Mouse (Mus musculus): ENCODE results near the gene Hist1h3i. TPM values are rescaled to one million over a fixed set of nuclear protein-coding genes. Genes with fewer than 3 reads are reported as not detected.
A peak's percentile ranks its signal among the peaks of the same experiment; 100 is the strongest.
"Not testable (repeated sequence)": the region's sequence is repeated elsewhere in the genome, so short reads cannot be mapped to it uniquely, and the experiment has no call there.

The Hist1h3i gene
- total and polyA plus RNA-seq, 3 experiments, result 1.7 to 13.1 (median 9.1) TPM

DNA sequence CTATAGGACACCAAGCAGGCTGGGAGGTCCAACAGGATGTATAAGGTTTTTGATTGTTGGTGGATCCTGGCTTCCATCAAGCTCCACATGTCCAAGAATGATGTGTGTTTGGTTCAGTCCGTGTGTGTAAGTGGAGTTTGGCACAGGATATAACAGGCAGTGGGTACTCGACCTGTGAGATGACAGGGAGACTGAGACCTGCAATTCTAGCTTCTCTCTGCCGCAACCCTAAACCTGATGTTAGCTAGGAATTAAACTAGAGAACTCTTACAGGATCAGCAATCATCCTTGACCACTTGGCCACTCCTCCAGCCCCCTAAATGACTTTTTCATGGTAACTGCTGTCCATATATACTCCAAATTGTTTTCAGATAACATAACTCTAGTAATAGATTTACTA, 30.8 kb downstream of the Hist1h3i start:
- DNase-seq, result no peak
- H3K9ac ChIP-seq (ENCODE audit: low read depth, low read length), result no peak overlapping the region
- no peak overlapping the region for H3K27ac ChIP-seq
- intact Hi-C loops (cut with DNase I), result loop anchor here (2.0 to 10.0 kb wide), 4 partner anchors 34 to 1982 kb away; partner anchors contain the start of genes Hist1h1c, Hist1h2ac, Hist1h2ag and Hist1h2an
- 50% methylated on average over 3 of the region's 3 CpGs for WGBS
- TF ChIP-seq EP300 (IDR thresholded peaks at IDR 0.05; ENCODE audit: insufficient read depth, low read depth, low read length) (no peak), POLR2A (IDR thresholded peaks at IDR 0.05; ENCODE audit: insufficient read depth, low read depth, low read length) (no peak), CTCF (IDR thresholded peaks at IDR 0.05) (no peak)
- H3K79me2 ChIP-seq (replicated peaks; ENCODE audit: control insufficient read depth, insufficient read depth, low read length), result no peaks in the 10 kb centered on the region
- H3K36me3 ChIP-seq (ENCODE audit: control insufficient read depth, insufficient read depth, low read length), result peaks cover 2% of the 10 kb centered on the region; the same call in 1 of the 2 replicates
- no peaks in the 10 kb centered on the region; the same call in none of the 2 replicates for H3K4me1 ChIP-seq (ENCODE audit: control insufficient read depth, insufficient read depth, low read length)
- H3K4me3 ChIP-seq, result no peak overlapping the region
- H3K27me3 ChIP-seq (ENCODE audit: control insufficient read depth, insufficient read depth, low read length), result no peaks in the 10 kb centered on the region

DNA sequence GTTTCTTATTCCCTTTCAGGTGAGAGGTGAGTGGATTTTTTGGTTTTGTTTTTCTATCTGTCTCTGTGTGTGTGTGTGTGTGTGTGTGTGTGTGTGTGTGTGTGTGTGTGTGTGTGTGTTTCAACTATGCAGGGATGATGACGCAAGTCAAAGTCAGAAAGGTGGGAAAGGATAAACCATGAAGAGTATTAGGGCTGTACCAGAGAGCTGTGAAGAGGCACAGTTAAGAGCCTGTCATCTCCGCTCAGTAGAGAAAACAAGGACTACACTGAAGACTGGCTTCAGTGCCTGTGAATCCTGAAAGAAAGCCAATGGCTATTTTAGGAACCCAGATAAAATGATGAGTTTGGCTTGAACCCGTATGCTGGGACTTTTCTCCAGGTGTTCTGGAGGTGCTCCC, 31.3 kb downstream of the Hist1h3i start:
- Histone ChIP-seq H3K9ac (ENCODE audit: low read depth, low read length) (no peak overlapping the region), H3K27ac (no peak overlapping the region), H3K27me3 (ENCODE audit: control insufficient read depth, insufficient read depth, low read length) (no peaks in the 10 kb centered on the region), H3K4me3 (no peak overlapping the region), H3K79me2 (replicated peaks; ENCODE audit: control insufficient read depth, insufficient read depth, low read length) (no peaks in the 10 kb centered on the region), H3K4me1 (ENCODE audit: control insufficient read depth, insufficient read depth, low read length) (no peaks in the 10 kb centered on the region; the same call in none of the 2 replicates), H3K36me3 (ENCODE audit: control insufficient read depth, insufficient read depth, low read length) (peaks cover 2% of the 10 kb centered on the region; the same call in 1 of the 2 replicates)
- no peak for DNase-seq
- intact Hi-C loops (cut with DNase I), result loop anchor here (2.0 to 10.0 kb wide), 7 partner anchors 17 to 1983 kb away; partner anchors contain the start of genes Hist1h1c, Hist1h2ac, Hist1h2ag and Hist1h2an
- 46% methylated on average over 3 of the region's 3 CpGs for WGBS
- no peak for TF ChIP-seq CTCF (IDR thresholded peaks at IDR 0.05)
- TF ChIP-seq EP300 (IDR thresholded peaks at IDR 0.05; ENCODE audit: insufficient read depth, low read depth, low read length), result no peak
- TF ChIP-seq POLR2A (IDR thresholded peaks at IDR 0.05; ENCODE audit: insufficient read depth, low read depth, low read length), result no peak

DNA sequence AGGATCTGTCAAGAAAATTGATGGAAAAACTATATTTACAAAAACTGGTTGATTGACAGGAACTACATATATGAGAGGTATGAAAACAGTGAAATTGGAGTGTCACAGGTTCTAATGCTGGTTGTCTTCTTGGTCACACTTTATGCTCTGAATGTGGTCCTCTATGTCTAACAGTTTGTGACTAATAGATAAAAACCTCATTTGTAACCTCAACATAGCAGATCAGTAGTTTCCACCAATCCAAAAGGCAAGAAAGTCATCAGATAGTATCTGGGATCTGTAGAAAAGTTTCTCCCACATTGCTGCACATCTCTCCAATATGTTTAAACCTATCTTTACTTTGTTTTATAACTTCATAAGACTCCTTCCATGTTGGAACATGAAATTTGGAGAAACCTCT, 31.8 kb downstream of the Hist1h3i start:
- peaks cover 2% of the 10 kb centered on the region; the same call in 1 of the 2 replicates for H3K36me3 ChIP-seq (ENCODE audit: control insufficient read depth, insufficient read depth, low read length)
- intact Hi-C loops (cut with DNase I), result loop anchor here (2.0 to 10.0 kb wide), 6 partner anchors 17 to 1983 kb away; partner anchors contain the start of genes Hist1h1c, Hist1h2ac, Hist1h2ag and Hist1h2bc
- no peaks in the 10 kb centered on the region; the same call in none of the 2 replicates for H3K4me1 ChIP-seq (ENCODE audit: control insufficient read depth, insufficient read depth, low read length)
- no peak overlapping the region for H3K4me3 ChIP-seq
- no peak overlapping the region for H3K27ac ChIP-seq
- TF ChIP-seq CTCF (IDR thresholded peaks at IDR 0.05), result no peak
- TF ChIP-seq POLR2A (IDR thresholded peaks at IDR 0.05; ENCODE audit: insufficient read depth, low read depth, low read length), result no peak
- no peak for TF ChIP-seq EP300 (IDR thresholded peaks at IDR 0.05; ENCODE audit: insufficient read depth, low read depth, low read length)
- no peaks in the 10 kb centered on the region for H3K79me2 ChIP-seq (replicated peaks; ENCODE audit: control insufficient read depth, insufficient read depth, low read length)
- DNase-seq, result no peak
- H3K27me3 ChIP-seq (ENCODE audit: control insufficient read depth, insufficient read depth, low read length), result no peaks in the 10 kb centered on the region
- H3K9ac ChIP-seq (ENCODE audit: low read depth, low read length), result no peak overlapping the region

DNA sequence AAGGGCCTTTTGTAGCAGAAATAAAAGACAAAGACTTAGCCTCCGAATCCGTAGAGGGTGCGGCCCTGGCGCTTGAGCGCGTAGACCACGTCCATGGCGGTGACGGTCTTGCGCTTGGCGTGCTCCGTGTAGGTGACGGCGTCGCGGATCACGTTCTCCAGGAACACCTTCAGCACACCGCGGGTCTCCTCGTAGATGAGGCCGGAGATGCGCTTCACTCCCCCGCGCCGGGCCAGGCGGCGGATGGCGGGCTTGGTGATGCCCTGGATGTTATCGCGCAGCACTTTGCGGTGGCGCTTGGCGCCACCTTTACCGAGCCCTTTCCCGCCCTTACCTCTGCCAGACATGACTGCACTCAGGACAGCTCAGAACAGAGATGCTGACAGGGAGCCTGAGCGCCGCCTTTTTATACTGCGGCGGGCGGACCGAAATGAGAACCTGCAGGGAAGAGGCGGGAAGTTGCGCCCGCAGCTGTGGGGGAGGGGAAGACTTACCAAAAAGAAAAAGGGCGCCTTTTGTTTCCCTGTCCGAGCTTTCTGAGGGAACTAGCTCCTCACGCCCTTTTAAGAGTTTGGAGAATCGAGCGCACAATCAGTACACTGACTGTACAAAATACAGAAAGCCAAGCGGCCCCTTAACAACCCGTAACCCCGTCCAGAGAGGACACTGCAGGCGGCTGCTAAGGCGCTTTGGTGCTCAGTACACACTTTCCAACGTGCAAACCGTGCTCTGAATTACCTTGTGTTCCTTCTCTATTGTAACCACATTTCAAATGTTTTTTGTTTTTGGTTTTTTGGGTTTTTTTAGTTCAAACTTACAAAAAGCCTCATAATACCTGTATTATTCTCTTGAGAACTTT, 32.8 kb downstream of the Hist1h3i start, which contains the start of gene Hist1h4k:
Hist1h4k (minus strand) TSS at position 347 of the 859 bp plus-strand sequence.
- not testable (repeated sequence) for H3K4me1 ChIP-seq (ENCODE audit: control insufficient read depth, insufficient read depth, low read length); H3K36me3 ChIP-seq (ENCODE audit: control insufficient read depth, insufficient read depth, low read length); H3K79me2 ChIP-seq (replicated peaks; ENCODE audit: control insufficient read depth, insufficient read depth, low read length); H3K27me3 ChIP-seq (ENCODE audit: control insufficient read depth, insufficient read depth, low read length)
- 1% methylated on average over 52 of the region's 56 CpGs for WGBS
- peak within 1 kb of the TSS; percentile 52 for H3K4me3 ChIP-seq
- intact Hi-C loops (cut with DNase I), result loop anchor here (2.0 to 10.0 kb wide), 6 partner anchors 16 to 1984 kb away; partner anchors contain the start of genes Hist1h1c, Hist1h2ac, Hist1h2ag and Hist1h2bc
- peak; percentile 87 for TF ChIP-seq POLR2A (IDR thresholded peaks at IDR 0.05; ENCODE audit: insufficient read depth, low read depth, low read length)
- peak; percentile 89 for DNase-seq
- peak within 1 kb of the TSS; percentile 48 for H3K27ac ChIP-seq
- H3K9ac ChIP-seq (ENCODE audit: low read depth, low read length), result peak within 1 kb of the TSS; percentile 69

DNA sequence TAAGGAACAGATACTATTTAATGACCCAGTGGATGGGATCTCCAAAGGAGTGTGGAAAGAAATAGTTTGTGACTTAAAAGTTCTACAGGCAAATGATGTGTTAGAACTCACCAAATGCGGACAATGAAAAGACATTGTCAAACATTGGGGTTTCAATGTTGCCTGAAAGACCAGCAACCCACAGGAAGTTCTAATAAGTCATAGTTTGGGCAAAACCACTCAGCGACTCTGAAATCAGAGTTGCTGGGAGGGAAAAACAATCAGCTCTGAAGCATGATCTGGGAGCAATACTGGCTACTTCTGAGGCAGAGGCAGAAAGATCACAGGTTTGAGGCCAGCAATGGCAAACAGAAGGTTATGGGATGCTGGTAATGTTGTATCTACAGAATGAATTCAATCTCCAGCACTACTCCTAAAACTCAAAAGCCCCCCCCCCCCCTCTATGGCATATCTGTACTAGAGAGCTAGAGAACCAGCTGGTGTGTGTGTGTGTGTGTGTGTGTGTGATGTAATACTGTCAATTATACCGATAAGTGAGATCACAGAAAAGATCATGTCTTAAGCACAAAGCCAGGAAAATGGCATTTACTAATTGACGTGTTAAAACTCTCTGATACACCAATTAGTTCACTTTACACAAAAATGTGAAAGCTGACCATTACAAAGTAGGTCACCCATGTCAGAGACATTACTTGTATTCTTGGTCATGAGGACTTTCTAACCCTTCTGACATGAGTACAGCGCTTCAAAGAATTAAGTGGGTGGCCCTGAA, 33.6 kb downstream of the Hist1h3i start:
- TF ChIP-seq CTCF (IDR thresholded peaks at IDR 0.05), result no peak
- no peak for TF ChIP-seq EP300 (IDR thresholded peaks at IDR 0.05; ENCODE audit: insufficient read depth, low read depth, low read length)
- no peak for TF ChIP-seq POLR2A (IDR thresholded peaks at IDR 0.05; ENCODE audit: insufficient read depth, low read depth, low read length)
- intact Hi-C loops (cut with DNase I), result loop anchor here (2.0 to 10.0 kb wide), 6 partner anchors 15 to 1985 kb away; partner anchors contain the start of genes Hist1h1c, Hist1h2ac, Hist1h2ag and Hist1h2bc
- no peak for DNase-seq
- Histone ChIP-seq H3K4me3 (peak overlapping the region; percentile 52), H3K27me3 (ENCODE audit: control insufficient read depth, insufficient read depth, low read length) (no peaks in the 10 kb centered on the region), H3K79me2 (replicated peaks; ENCODE audit: control insufficient read depth, insufficient read depth, low read length) (no peaks in the 10 kb centered on the region), H3K27ac (no peak overlapping the region; the same call in 1 of the 2 replicates), H3K36me3 (ENCODE audit: control insufficient read depth, insufficient read depth, low read length) (peaks cover 2% of the 10 kb centered on the region; the same call in 1 of the 2 replicates), H3K4me1 (ENCODE audit: control insufficient read depth, insufficient read depth, low read length) (no peaks in the 10 kb centered on the region; the same call in none of the 2 replicates), H3K9ac (ENCODE audit: low read depth, low read length) (peak overlapping the region; percentile 69; the same call in 1 of the 2 replicates)
- 27% methylated on average over 5 of the region's 5 CpGs for whole genome bisulfite sequencing

Data from heart, adult 2 months (tissue).